Mouse (Mus musculus) forebrain, embryonic 14.5 days (tissue): ENCODE measurements around the gene Epor. TPM values are rescaled to one million over a fixed set of nuclear protein-coding genes. Genes with fewer than 3 reads are reported as not detected.

ENCODE experiments used
- ATAC-seq: fragments of 200-750 bp; cut with Nextera tagmentation; 2 replicates; pipeline ENCODE4 v1.8.0; 2017; ENCODE audit warnings: mild to moderate bottlenecking, moderate library complexity
- DNase-seq: peaks from one replicate; pipeline ENCODE4 v3.0.0-alpha.2; 2015; ENCODE audit warnings: low spot score
- H3K27ac ChIP-seq: fragments of 300-500 bp; sonication (generic); 2 replicates; pipeline ENCODE4 v1.5.1; 2014; ENCODE audit warnings: low read depth, mild to moderate bottlenecking, control low read depth, low read length, moderate library complexity
- H3K27me3 ChIP-seq: fragments of 300-500 bp; sonication (generic); replicated peaks from 2 replicates; pipeline ENCODE4 v1.6.1; 2014; ENCODE audit warnings: low read length, control low read depth, mixed read lengths; ENCODE audit not compliant: control insufficient read depth, insufficient read depth
- H3K36me3 ChIP-seq: fragments of 300-500 bp; sonication (generic); 2 replicates; pipeline ENCODE4 v1.6.1; 2014; ENCODE audit warnings: low read length, control low read depth; ENCODE audit not compliant: control insufficient read depth, insufficient read depth
- H3K4me1 ChIP-seq: fragments of 300-500 bp; sonication (generic); 2 replicates; pipeline ENCODE4 v1.6.1; 2014; ENCODE audit warnings: antibody characterized with exemption, low read length, control low read depth; ENCODE audit not compliant: control insufficient read depth, insufficient read depth
- H3K4me2 ChIP-seq: fragments of 300-500 bp; sonication (generic); 2 replicates; pipeline ENCODE4 v1.6.1; 2014; ENCODE audit warnings: mild to moderate bottlenecking, control low read depth, low read length
- H3K4me3 ChIP-seq: fragments of 300-500 bp; sonication (generic); 2 replicates; pipeline ENCODE4 v1.5.1; 2014; ENCODE audit warnings: low read depth, low read length, control low read depth
- H3K9ac ChIP-seq: fragments of 300-500 bp; sonication (generic); 2 replicates; pipeline ENCODE4 v1.6.1; 2014; ENCODE audit warnings: mild to moderate bottlenecking, low read length, control low read depth, moderate library complexity
- H3K9me3 ChIP-seq: fragments of 300-500 bp; sonication (generic); replicated peaks from 2 replicates; pipeline ENCODE4 v1.6.1; 2016; ENCODE audit warnings: low read length, control low read depth, mixed read lengths; ENCODE audit not compliant: control insufficient read depth
- WGBS: fragments of 180-500 bp; shearing (Covaris S2); extraction: QIAGEN DNeasy Blood & Tissue Kit; methylation state at CpG from one replicate; pipeline ENCODE4 v1.1.7; 2014; 5-methylcytosine and 5-hydroxymethylcytosine counted together
- polyA plus RNA-seq: library from polyadenylated mRNA; unstranded; fragments of >200 nt; fragmentation: Nextera tagmentation; extraction: Ambion mirVana; gene quantifications from 2 replicates; pipeline ENCODE4 v1.2.1, GENCODE M21; 2014

Epor gene
- polyA plus RNA-seq, 1 experiment from 2014 or later: 1.3 TPM

DNA sequence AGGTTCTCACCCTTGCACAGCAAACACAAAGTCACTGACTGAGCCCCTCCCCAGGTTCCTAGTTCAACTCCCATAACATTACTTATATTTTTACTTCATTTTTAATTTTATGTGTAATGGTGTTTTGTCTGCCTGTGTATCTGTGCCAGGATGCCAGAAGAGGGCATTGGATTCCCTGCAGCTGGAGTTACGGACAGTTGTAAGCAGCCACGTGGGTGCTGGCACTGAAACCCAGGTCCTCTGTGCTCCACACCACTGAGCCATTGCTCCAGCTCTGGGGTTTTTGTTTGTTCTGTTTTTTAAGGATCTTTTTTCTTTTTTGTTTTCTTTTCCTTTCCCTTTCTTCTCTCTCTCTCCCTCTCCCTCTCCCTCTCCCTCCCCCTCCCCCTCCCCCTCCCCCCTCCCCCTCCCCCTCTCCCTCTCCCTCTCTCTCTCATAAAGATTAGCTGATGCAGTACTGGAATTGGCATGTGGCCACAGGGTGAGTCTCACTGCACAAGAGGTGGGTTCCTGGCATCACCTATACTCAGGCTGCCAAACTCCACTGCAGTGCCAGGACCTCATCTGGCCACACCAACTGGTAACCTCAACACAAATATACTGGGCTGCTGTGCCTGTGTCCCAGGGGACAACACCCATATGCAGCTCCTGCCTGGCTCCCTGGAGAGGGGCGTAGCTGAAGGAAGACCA is 33.0 kb upstream of the Epor start:
- no peak overlapping the region for H3K9ac ChIP-seq
- H3K4me3 ChIP-seq: no peak overlapping the region
- H3K27ac ChIP-seq: no peak overlapping the region
- H3K27me3 ChIP-seq: peaks cover 5% of the 10 kb centered on the region; the same call in 1 of the 2 replicates
- no peaks in the 10 kb centered on the region for H3K4me1 ChIP-seq
- H3K4me2 ChIP-seq: no peak overlapping the region
- DNase-seq: no peak
- no peaks in the 10 kb centered on the region for H3K9me3 ChIP-seq
- H3K36me3 ChIP-seq: no peaks in the 10 kb centered on the region
- no peak for ATAC-seq
- WGBS: 81% methylated on average over 3 of the region's 3 CpGs

DNA sequence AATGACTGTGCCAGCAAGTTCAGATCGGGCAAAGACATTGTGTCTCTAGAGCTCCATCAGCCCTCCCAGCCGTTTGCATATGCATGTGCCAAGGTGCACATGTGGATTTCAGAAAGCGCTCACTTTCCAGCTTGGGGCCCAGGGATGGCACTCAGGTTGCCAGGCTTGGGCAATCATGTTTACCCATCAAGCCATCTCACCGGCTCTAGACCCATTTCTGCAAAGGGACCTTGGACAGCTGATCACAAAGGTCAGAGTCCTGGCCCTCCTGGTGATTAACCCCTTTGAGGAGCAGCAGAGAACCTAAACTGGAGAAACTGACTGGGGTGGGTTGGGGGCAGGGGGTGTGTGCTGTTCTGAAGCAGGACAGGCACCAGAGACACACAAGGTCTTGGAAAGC is 28.9 kb upstream of the Epor start:
- Histone ChIP-seq H3K9ac (no peak overlapping the region), H3K36me3 (no peaks in the 10 kb centered on the region), H3K27ac (no peak overlapping the region), H3K4me1 (peaks cover 11% of the 10 kb centered on the region), H3K4me2 (no peak overlapping the region), H3K4me3 (no peak overlapping the region), H3K27me3 (peaks cover 45% of the 10 kb centered on the region), H3K9me3 (no peaks in the 10 kb centered on the region)
- 84% methylated on average over 4 of the region's 4 CpGs for WGBS
- DNase-seq: no peak
- no peak for ATAC-seq

DNA sequence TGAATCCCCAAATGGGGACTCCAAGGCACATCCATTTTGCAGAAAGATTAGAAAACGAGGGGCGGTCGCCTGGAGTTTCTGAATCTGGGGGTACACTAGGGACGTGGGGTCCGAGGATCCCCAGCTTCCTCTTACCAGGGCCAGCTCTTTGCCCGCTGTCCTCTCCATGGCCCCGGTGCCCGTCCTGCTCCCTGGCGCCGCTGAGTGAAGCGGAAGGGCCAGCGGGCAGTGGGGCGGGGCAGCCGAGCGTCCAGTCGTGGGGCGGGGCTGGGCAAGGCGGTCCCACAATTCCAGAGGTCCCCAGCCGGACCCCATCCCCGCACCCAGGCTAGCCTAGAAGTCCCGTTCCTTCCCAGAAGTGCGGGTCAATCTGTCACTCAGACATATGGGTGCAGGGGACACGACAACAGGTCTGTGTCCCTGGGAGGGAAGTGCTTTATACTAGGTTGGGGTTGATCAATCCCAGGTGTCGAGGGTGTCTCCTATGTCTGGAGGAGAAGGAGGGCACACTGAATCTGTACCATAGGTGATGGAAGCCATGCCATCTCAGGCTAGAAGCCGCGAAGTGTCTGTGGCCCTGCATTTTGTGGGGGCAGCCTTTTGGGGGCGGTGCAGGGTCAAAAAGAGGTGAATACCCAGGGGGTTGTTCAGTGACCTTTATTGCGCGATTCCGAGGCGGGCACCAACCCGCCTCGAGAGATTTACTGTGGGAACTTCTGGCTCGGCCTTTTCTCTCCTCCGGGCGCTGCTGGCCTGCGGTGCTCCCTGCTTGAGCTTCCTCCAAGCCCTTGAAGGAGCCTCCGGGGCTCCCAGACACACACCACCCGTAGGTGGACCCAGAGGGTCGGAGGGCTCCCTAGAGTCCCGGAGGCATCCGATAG is 26.2 kb upstream of the Epor start, which contains the start of gene Rgl3:
TSS of gene Rgl3 (minus strand) at position 217 of the 881 bp plus-strand sequence.
- Histone ChIP-seq H3K4me1 (peaks cover 11% of the 10 kb centered on the region), H3K9ac (peak within 1 kb of the TSS; percentile 46), H3K4me3 (peak within 1 kb of the TSS; percentile 24), H3K9me3 (no peaks in the 10 kb centered on the region), H3K4me2 (peak within 1 kb of the TSS; percentile 47), H3K36me3 (no peaks in the 10 kb centered on the region), H3K27me3 (peaks cover 53% of the 10 kb centered on the region), H3K27ac (no peak within 1 kb of the TSS)
- ATAC-seq (0 out of 2 replicates have a peak, but pooled peaks have one; percentile 14), DNase-seq (no peak)
- under 1% methylated on average over 42 of the region's 42 CpGs for WGBS

DNA sequence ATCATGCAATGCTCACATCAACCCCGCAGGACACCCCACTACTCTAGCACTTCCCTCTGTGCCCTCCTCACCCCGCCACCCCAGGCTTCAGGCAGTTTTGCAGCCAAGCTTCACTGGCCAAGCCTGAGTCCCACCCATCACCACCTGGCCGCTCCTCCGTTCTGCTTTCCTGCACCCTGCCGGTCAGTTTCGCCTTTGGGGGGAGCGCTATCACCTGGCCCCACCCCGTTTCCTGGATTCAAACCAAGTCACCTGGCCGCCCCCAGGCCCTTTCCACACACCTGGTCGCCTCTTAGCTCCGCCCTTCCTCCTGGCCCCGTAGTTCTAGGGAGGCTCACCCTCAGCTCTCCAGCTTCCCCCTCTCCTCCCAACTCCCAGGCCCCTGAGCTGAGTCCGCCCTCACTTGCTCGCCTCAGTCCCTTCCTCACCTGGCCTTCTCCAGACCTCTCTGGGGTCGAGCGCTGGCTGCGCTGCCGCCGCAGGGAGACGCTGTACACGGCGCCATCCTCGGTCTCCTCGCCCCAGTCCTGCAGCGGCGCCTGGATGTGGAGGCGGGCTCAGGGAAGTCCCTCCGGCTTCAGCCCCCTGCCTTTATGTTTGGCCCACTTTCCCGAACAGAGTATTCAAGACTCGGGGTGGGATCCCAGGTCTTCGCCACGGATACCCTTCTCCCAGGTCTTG is 25.3 kb upstream of the Epor start:
- under 1% methylated on average over 32 of the region's 32 CpGs for WGBS
- no peaks in the 10 kb centered on the region for H3K36me3 ChIP-seq
- H3K4me2 ChIP-seq: peak overlapping the region; percentile 47
- H3K9me3 ChIP-seq: no peaks in the 10 kb centered on the region
- peak overlapping the region; percentile 24 for H3K4me3 ChIP-seq
- peak overlapping the region; percentile 46 for H3K9ac ChIP-seq
- DNase-seq (no peak), ATAC-seq (peak; percentile 37; the same call in 1 of the 2 replicates)
- H3K4me1 ChIP-seq: peaks cover 11% of the 10 kb centered on the region
- no peak overlapping the region for H3K27ac ChIP-seq
- H3K27me3 ChIP-seq: peaks cover 53% of the 10 kb centered on the region

DNA sequence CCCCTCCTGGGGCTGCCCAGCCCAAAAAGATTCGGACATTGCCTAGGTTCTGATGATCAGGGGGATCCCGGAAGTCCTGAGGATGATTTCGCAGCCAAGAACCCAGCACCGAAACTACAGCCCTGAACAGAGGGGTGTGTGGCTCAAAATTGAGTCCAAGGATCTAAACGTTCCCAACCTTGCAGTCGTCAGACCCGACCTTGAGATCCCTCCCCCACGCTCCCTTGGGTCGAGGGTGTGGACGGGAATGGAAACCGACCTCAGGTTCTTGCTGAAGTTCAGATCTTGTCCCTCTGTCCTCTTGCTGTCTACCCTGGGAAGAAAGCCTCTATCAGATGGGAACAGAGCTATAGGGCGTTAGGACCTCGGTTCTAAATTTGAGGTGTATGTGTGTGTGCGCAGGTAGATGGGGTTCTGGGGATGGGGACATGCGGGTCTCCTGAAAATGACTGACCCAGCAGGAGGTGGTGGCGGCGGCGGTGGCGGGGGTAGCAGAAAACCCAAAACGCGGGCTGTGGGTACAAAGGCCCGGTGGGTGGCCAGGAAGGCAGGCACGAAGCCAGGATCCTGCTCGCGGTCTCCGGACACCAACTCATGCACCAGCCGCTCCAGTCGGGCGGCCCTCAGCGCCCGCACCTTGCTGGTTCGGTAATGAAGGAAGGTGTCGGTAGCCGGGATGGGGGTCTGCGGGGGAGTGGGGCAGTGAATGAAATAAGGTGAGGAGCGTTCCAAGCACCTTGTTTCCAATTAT is 24.5 kb upstream of the Epor start:
- DNase-seq (no peak), ATAC-seq (no peak)
- no peak overlapping the region for H3K9ac ChIP-seq
- no peaks in the 10 kb centered on the region for H3K36me3 ChIP-seq
- peaks cover 53% of the 10 kb centered on the region for H3K27me3 ChIP-seq
- no peaks in the 10 kb centered on the region for H3K9me3 ChIP-seq
- H3K4me1 ChIP-seq: peaks cover 11% of the 10 kb centered on the region
- H3K4me2 ChIP-seq: peak overlapping the region; percentile 47
- H3K4me3 ChIP-seq: 0 out of 2 replicates have a peak overlapping the region, but pooled peaks have one; percentile 24
- no peak overlapping the region for H3K27ac ChIP-seq
- 8% methylated on average over 36 of the region's 36 CpGs for WGBS

DNA sequence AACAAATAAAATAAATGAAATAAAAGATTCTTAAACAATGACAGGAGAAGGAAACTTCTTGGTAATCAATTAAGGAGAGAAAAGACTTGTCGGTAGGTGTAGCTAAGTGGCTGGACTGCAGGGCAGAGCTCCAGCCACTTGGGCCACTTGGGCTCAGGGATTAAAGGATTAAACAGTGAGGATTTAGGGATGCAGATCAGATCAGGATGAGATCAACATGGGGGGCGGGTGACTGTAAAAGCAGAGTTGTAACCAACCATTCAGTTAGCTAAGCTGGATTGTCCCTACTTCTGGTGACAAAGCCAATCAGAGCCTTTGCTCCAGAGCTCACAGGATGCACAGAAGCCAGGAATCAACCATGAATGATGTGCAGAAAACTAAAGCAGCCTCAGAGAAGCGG is 20.6 kb upstream of the Epor start:
- DNase-seq (no peak), ATAC-seq (no peak)
- peaks cover 7% of the 10 kb centered on the region for H3K4me1 ChIP-seq
- peaks cover 25% of the 10 kb centered on the region for H3K27me3 ChIP-seq
- 6% methylated on average over 3 of the region's 3 CpGs for WGBS
- H3K36me3 ChIP-seq: no peaks in the 10 kb centered on the region
- H3K27ac ChIP-seq: no peak overlapping the region
- H3K9me3 ChIP-seq: no peaks in the 10 kb centered on the region
- no peak overlapping the region for H3K4me2 ChIP-seq
- no peak overlapping the region for H3K4me3 ChIP-seq
- H3K9ac ChIP-seq: no peak overlapping the region

DNA sequence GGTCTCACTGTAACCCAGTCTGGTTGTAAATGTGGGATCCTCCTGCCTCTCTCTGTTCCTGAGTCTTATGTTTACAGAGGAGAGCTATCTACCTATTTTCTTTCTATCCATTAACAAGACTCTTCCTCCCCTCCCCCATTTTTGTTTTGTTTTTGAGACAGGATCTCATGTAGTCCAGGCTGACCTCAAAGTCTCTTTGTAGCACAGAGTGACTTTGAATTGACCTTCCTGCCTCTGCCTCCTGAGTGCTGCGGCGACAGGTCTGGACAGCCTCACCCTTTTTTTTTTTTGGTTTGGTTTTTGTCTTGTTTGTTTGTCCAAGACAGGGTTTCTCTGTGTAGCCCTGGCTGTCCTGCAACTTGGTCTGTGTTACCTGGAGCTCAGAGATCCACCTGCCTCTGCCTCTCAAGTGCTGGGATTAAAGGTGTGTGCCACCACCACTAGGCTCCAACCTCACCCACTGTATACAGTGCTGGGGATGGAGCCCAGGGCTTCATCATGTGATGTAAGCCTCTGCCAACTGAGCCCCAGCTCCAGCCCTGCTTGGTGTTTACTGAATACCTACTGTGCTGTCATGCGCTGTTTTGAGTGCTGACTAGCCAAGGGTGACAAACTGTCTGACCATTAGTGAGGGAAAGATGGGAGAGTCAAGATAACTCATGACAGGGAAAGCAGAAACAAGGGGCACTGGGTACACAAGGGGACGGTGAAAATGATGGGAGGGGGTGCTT is 15.3 kb upstream of the Epor start:
- H3K36me3 ChIP-seq: no peaks in the 10 kb centered on the region
- no peak for ATAC-seq
- H3K9ac ChIP-seq: no peak overlapping the region
- H3K27me3 ChIP-seq: no peaks in the 10 kb centered on the region
- no peak overlapping the region for H3K27ac ChIP-seq
- no peak overlapping the region for H3K4me2 ChIP-seq
- DNase-seq: no peak
- 91% methylated on average over 4 of the region's 4 CpGs for WGBS
- H3K4me1 ChIP-seq: no peaks in the 10 kb centered on the region
- H3K9me3 ChIP-seq: no peaks in the 10 kb centered on the region
- H3K4me3 ChIP-seq: no peak overlapping the region

DNA sequence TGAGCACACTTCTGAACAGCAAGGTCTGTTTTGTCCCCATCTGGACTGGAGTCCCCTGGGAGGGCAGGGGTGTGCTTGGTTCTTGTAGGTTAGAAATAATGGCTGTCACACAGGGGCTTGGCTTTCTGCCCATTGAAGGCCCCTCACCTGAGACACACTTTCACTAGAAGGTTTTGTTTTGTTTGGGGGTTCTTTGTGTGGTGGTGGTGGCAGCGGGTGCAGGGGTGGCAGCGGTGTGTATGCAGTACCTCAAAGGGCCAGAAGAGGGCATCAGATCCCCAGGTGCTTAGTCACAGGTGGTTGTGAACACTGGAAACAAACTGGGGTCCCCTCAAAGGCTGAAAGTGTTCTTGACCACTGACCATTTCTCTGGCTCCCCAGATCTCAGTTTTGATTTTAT is 14.7 kb upstream of the Epor start:
- H3K4me2 ChIP-seq: no peak overlapping the region
- 20% methylated on average over 2 of the region's 2 CpGs for WGBS
- DNase-seq (no peak), ATAC-seq (no peak)
- no peak overlapping the region for H3K27ac ChIP-seq
- H3K9ac ChIP-seq: no peak overlapping the region
- H3K9me3 ChIP-seq: no peaks in the 10 kb centered on the region
- no peaks in the 10 kb centered on the region for H3K4me1 ChIP-seq
- H3K36me3 ChIP-seq: no peaks in the 10 kb centered on the region
- H3K27me3 ChIP-seq: no peaks in the 10 kb centered on the region
- H3K4me3 ChIP-seq: no peak overlapping the region
